Mouse (Mus musculus): Measurements from ENCODE around the gene Ints12. TPM values are rescaled to one million over a fixed set of nuclear protein-coding genes. Genes with fewer than 3 reads are reported as not detected.

The Ints12 gene
- 18.6 and 22.8 TPM in 2 replicates for polyA plus RNA-seq (2014; fragmentation: Nextera tagmentation; extraction: Ambion mirVana)

GRCm38 (mm10) chr3:133091664-133092273, at the start of gene Ints12, which contains the start of gene Gstcd:
TSS of gene Ints12 (plus strand) at chr3:133091840.
TSS of gene Gstcd (minus strand) at chr3:133092033.
- Histone ChIP-seq H3K27me3 (replicated peaks; ENCODE audit: control insufficient read depth, insufficient read depth, low read length) (no peaks in the 10 kb centered on the region), H3K4me3 (ENCODE audit: low read depth, low read length) (peak within 1 kb of the TSS; percentile 93), H3K4me1 (replicated peaks; ENCODE audit: control insufficient read depth, insufficient read depth, low read length) (peaks cover 22% of the 10 kb centered on the region), H3K36me3 (ENCODE audit: control insufficient read depth, insufficient read depth, low read length) (0 out of 2 replicates have a peak, but pooled peaks cover 9% of the 10 kb centered on the region), H3K27ac (ENCODE audit: low read depth) (peak within 1 kb of the TSS; percentile 100), H3K9ac (ENCODE audit: low read length) (peak within 1 kb of the TSS; percentile 98), H3K4me2 (ENCODE audit: low read length) (peak within 1 kb of the TSS; percentile 81), H3K9me3 (ENCODE audit: control insufficient read depth, low read length) (no peaks in the 10 kb centered on the region)
- under 1% methylated on average over 53 of the region's 53 CpGs for WGBS
- peak; percentile 96 for DNase-seq (ENCODE audit: low spot score)
- ATAC-seq (replicated peaks; ENCODE audit: low FRiP score, low TSS enrichment, low read depth) = peak; percentile 98

GRCm38 (mm10) chr3:133052068-133052467, 39.6 kb upstream of the Ints12 start:
- DNase-seq (ENCODE audit: low spot score) = no peak
- no peak overlapping the region for H3K27ac ChIP-seq (ENCODE audit: low read depth)
- no peak for ATAC-seq (replicated peaks; ENCODE audit: low FRiP score, low TSS enrichment, low read depth)
- no peaks in the 10 kb centered on the region for H3K4me1 ChIP-seq (replicated peaks; ENCODE audit: control insufficient read depth, insufficient read depth, low read length)
- H3K4me3 ChIP-seq (ENCODE audit: low read depth, low read length) = no peak overlapping the region
- peaks cover 12% of the 10 kb centered on the region for H3K36me3 ChIP-seq (ENCODE audit: control insufficient read depth, insufficient read depth, low read length)
- H3K27me3 ChIP-seq (replicated peaks; ENCODE audit: control insufficient read depth, insufficient read depth, low read length) = no peaks in the 10 kb centered on the region
- 82% methylated on average over 2 of the region's 2 CpGs for WGBS
- no peak overlapping the region for H3K9ac ChIP-seq (ENCODE audit: low read length)
- H3K9me3 ChIP-seq (ENCODE audit: control insufficient read depth, low read length) = no peaks in the 10 kb centered on the region
- no peak overlapping the region for H3K4me2 ChIP-seq (ENCODE audit: low read length)

- H3K9me3 ChIP-seq (ENCODE audit: control insufficient read depth, low read length) = no peaks in the 10 kb centered on the region
- WGBS = 95% methylated on average over 10 of the region's 10 CpGs
These were observed 16.1 kb upstream of the Ints12 start for GRCm38 (mm10) chr3:133075560-133075959.

GRCm38 (mm10) chr3:133082736-133083135, 8.9 kb upstream of the Ints12 start:
- Histone ChIP-seq H3K27ac (ENCODE audit: low read depth) (no peak overlapping the region), H3K9ac (ENCODE audit: low read length) (no peak overlapping the region), H3K9me3 (ENCODE audit: control insufficient read depth, low read length) (no peaks in the 10 kb centered on the region), H3K36me3 (ENCODE audit: control insufficient read depth, insufficient read depth, low read length) (peaks cover 58% of the 10 kb centered on the region), H3K4me2 (ENCODE audit: low read length) (no peak overlapping the region), H3K4me3 (ENCODE audit: low read depth, low read length) (no peak overlapping the region), H3K4me1 (replicated peaks; ENCODE audit: control insufficient read depth, insufficient read depth, low read length) (no peaks in the 10 kb centered on the region), H3K27me3 (replicated peaks; ENCODE audit: control insufficient read depth, insufficient read depth, low read length) (no peaks in the 10 kb centered on the region)
- DNase-seq (ENCODE audit: low spot score) = no peak
- WGBS = 90% methylated on average over 5 of the region's 5 CpGs
- no peak for ATAC-seq (replicated peaks; ENCODE audit: low FRiP score, low TSS enrichment, low read depth)

More at GRCm38 (mm10) chr3:133075560-133075959, 16.1 kb upstream of the Ints12 start:
- no peak overlapping the region for H3K4me3 ChIP-seq (ENCODE audit: low read depth, low read length)
- no peaks in the 10 kb centered on the region for H3K27me3 ChIP-seq (replicated peaks; ENCODE audit: control insufficient read depth, insufficient read depth, low read length)
- DNase-seq (ENCODE audit: low spot score) = no peak
- peaks cover 38% of the 10 kb centered on the region for H3K36me3 ChIP-seq (ENCODE audit: control insufficient read depth, insufficient read depth, low read length)
- no peaks in the 10 kb centered on the region for H3K4me1 ChIP-seq (replicated peaks; ENCODE audit: control insufficient read depth, insufficient read depth, low read length)
- H3K9ac ChIP-seq (ENCODE audit: low read length) = no peak overlapping the region
- ATAC-seq (replicated peaks; ENCODE audit: low FRiP score, low TSS enrichment, low read depth) = no peak
- H3K4me2 ChIP-seq (ENCODE audit: low read length) = no peak overlapping the region
- H3K27ac ChIP-seq (ENCODE audit: low read depth) = no peak overlapping the region

GRCm38 (mm10) chr3:133085858-133086257, 5.8 kb upstream of the Ints12 start:
- Histone ChIP-seq H3K9me3 (ENCODE audit: control insufficient read depth, low read length) (no peaks in the 10 kb centered on the region), H3K4me3 (ENCODE audit: low read depth, low read length) (no peak overlapping the region), H3K27me3 (replicated peaks; ENCODE audit: control insufficient read depth, insufficient read depth, low read length) (no peaks in the 10 kb centered on the region), H3K36me3 (ENCODE audit: control insufficient read depth, insufficient read depth, low read length) (peaks cover 34% of the 10 kb centered on the region), H3K4me2 (ENCODE audit: low read length) (no peak overlapping the region), H3K4me1 (replicated peaks; ENCODE audit: control insufficient read depth, insufficient read depth, low read length) (peaks cover 5% of the 10 kb centered on the region; the same call in 1 of the 2 replicates), H3K9ac (ENCODE audit: low read length) (no peak overlapping the region), H3K27ac (ENCODE audit: low read depth) (no peak overlapping the region)
- 63% methylated on average over 3 of the region's 3 CpGs for WGBS
- ATAC-seq (replicated peaks; ENCODE audit: low FRiP score, low TSS enrichment, low read depth) (no peak; the same call in 1 of the 2 replicates), DNase-seq (ENCODE audit: low spot score) (no peak)

GRCm38 (mm10) chr3:133090247-133091120, 1.2 kb upstream of the Ints12 start:
- Histone ChIP-seq H3K27ac (ENCODE audit: low read depth) (peak overlapping the region; percentile 100), H3K4me3 (ENCODE audit: low read depth, low read length) (peak overlapping the region; percentile 93), H3K4me2 (ENCODE audit: low read length) (peak overlapping the region; percentile 81), H3K36me3 (ENCODE audit: control insufficient read depth, insufficient read depth, low read length) (no peaks in the 10 kb centered on the region), H3K9me3 (ENCODE audit: control insufficient read depth, low read length) (no peaks in the 10 kb centered on the region), H3K27me3 (replicated peaks; ENCODE audit: control insufficient read depth, insufficient read depth, low read length) (no peaks in the 10 kb centered on the region), H3K9ac (ENCODE audit: low read length) (peak overlapping the region; percentile 98), H3K4me1 (replicated peaks; ENCODE audit: control insufficient read depth, insufficient read depth, low read length) (peaks cover 22% of the 10 kb centered on the region)
- 8% methylated on average over 11 of the region's 11 CpGs for WGBS
- DNase-seq (ENCODE audit: low spot score) = no peak
- ATAC-seq (replicated peaks; ENCODE audit: low FRiP score, low TSS enrichment, low read depth) = no peak

- H3K27ac ChIP-seq (ENCODE audit: low read depth) = peak overlapping the region; percentile 100
- no peaks in the 10 kb centered on the region for H3K9me3 ChIP-seq (ENCODE audit: control insufficient read depth, low read length)
- H3K4me3 ChIP-seq (ENCODE audit: low read depth, low read length) = peak overlapping the region; percentile 93
- DNase-seq (ENCODE audit: low spot score) (peak; percentile 91), ATAC-seq (replicated peaks; ENCODE audit: low FRiP score, low TSS enrichment, low read depth) (peak; percentile 86)
- 0 out of 2 replicates have a peak, but pooled peaks cover 4% of the 10 kb centered on the region for H3K36me3 ChIP-seq (ENCODE audit: control insufficient read depth, insufficient read depth, low read length)
- peak overlapping the region; percentile 98 for H3K9ac ChIP-seq (ENCODE audit: low read length)
- WGBS = under 1% methylated on average over 44 of the region's 44 CpGs
- peaks cover 22% of the 10 kb centered on the region for H3K4me1 ChIP-seq (replicated peaks; ENCODE audit: control insufficient read depth, insufficient read depth, low read length)
- H3K4me2 ChIP-seq (ENCODE audit: low read length) = peak overlapping the region; percentile 81
- H3K27me3 ChIP-seq (replicated peaks; ENCODE audit: control insufficient read depth, insufficient read depth, low read length) = no peaks in the 10 kb centered on the region
These were observed 448 bp upstream of the Ints12 start for GRCm38 (mm10) chr3:133091121-133091663.

GRCm38 (mm10) chr3:133092274-133092853, 724 bp downstream of the Ints12 start:
- H3K4me3 ChIP-seq (ENCODE audit: low read depth, low read length) = peak overlapping the region; percentile 93
- 0% methylated on average over 7 of the region's 7 CpGs for WGBS
- H3K4me2 ChIP-seq (ENCODE audit: low read length) = peak overlapping the region; percentile 73
- H3K27ac ChIP-seq (ENCODE audit: low read depth) = peak overlapping the region; percentile 100
- H3K4me1 ChIP-seq (replicated peaks; ENCODE audit: control insufficient read depth, insufficient read depth, low read length) = peaks cover 22% of the 10 kb centered on the region
- peak overlapping the region; percentile 98 for H3K9ac ChIP-seq (ENCODE audit: low read length)
- no peak for ATAC-seq (replicated peaks; ENCODE audit: low FRiP score, low TSS enrichment, low read depth)
- H3K36me3 ChIP-seq (ENCODE audit: control insufficient read depth, insufficient read depth, low read length) = peaks cover 15% of the 10 kb centered on the region
- no peaks in the 10 kb centered on the region for H3K9me3 ChIP-seq (ENCODE audit: control insufficient read depth, low read length)
- no peaks in the 10 kb centered on the region for H3K27me3 ChIP-seq (replicated peaks; ENCODE audit: control insufficient read depth, insufficient read depth, low read length)
- DNase-seq (ENCODE audit: low spot score) = no peak

Measured in intestine, embryonic 14.5 days (tissue).